Mouse (Mus musculus): ENCODE measurements around the gene Tekt3.
A peak's percentile ranks its signal among the peaks of the same experiment; 100 is the strongest.

The Tekt3 gene

GRCm38 (mm10) chr11:63059911-63060310, 1.5 kb upstream of the Tekt3 start:
- peak; percentile 10 for DNase-seq (ENCODE audit: low read depth)

- DNase-seq (ENCODE audit: low read depth), result no peak
Measured at GRCm38 (mm10) chr11:63066526-63066925, 5.1 kb downstream of the Tekt3 start.

- DNase-seq (ENCODE audit: low read depth), result no peak
Measured at GRCm38 (mm10) chr11:63070081-63070480, 8.6 kb downstream of the Tekt3 start.

GRCm38 (mm10) chr11:63084536-63084935, 23.1 kb downstream of the Tekt3 start:
- no peak for DNase-seq (ENCODE audit: low read depth)

GRCm38 (mm10) chr11:63088672-63089071, 27.2 kb downstream of the Tekt3 start:
- DNase-seq (ENCODE audit: low read depth), result no peak

- DNase-seq (ENCODE audit: low read depth), result no peak
Measured at GRCm38 (mm10) chr11:63090210-63090609, 28.8 kb downstream of the Tekt3 start.

GRCm38 (mm10) chr11:63090986-63091385, 29.5 kb downstream of the Tekt3 start:
- no peak for DNase-seq (ENCODE audit: low read depth)

GRCm38 (mm10) chr11:63092271-63092670, 30.8 kb downstream of the Tekt3 start:
- no peak for DNase-seq (ENCODE audit: low read depth)

GRCm38 (mm10) chr11:63093601-63094000, 32.1 kb downstream of the Tekt3 start:
- no peak for DNase-seq (ENCODE audit: low read depth)

- DNase-seq (ENCODE audit: low read depth), result no peak
Measured at GRCm38 (mm10) chr11:63094496-63094895, 33.0 kb downstream of the Tekt3 start.

- DNase-seq (ENCODE audit: low read depth), result no peak
Measured at GRCm38 (mm10) chr11:63098016-63098415, 36.6 kb downstream of the Tekt3 start.

GRCm38 (mm10) chr11:63099390-63099789, 37.9 kb downstream of the Tekt3 start:
- no peak for DNase-seq (ENCODE audit: low read depth)

GRCm38 (mm10) chr11:63103256-63103655, 41.8 kb downstream of the Tekt3 start:
- DNase-seq (ENCODE audit: low read depth), result no peak

GRCm38 (mm10) chr11:63104026-63104425, 42.6 kb downstream of the Tekt3 start:
- DNase-seq (ENCODE audit: low read depth), result no peak

GRCm38 (mm10) chr11:63109230-63109775, 47.8 kb downstream of the Tekt3 start:
- DNase-seq (ENCODE audit: low read depth), result no peak

- no peak for DNase-seq (ENCODE audit: low read depth)
Measured at GRCm38 (mm10) chr11:63110329-63110728, 48.9 kb downstream of the Tekt3 start.

- no peak for DNase-seq (ENCODE audit: low read depth)
Measured at GRCm38 (mm10) chr11:63114807-63115641, 53.6 kb downstream of the Tekt3 start.

GRCm38 (mm10) chr11:63116652-63117051, 55.2 kb downstream of the Tekt3 start:
- no peak for DNase-seq (ENCODE audit: low read depth)

- no peak for DNase-seq (ENCODE audit: low read depth)
Measured at GRCm38 (mm10) chr11:63117266-63117665, 55.8 kb downstream of the Tekt3 start.

GRCm38 (mm10) chr11:63119791-63120190, 58.3 kb downstream of the Tekt3 start:
- no peak for DNase-seq (ENCODE audit: low read depth)

- DNase-seq (ENCODE audit: low read depth), result no peak
Measured at GRCm38 (mm10) chr11:63122249-63122648, 60.8 kb downstream of the Tekt3 start.

- no peak for DNase-seq (ENCODE audit: low read depth)
Measured at GRCm38 (mm10) chr11:63122776-63123350, 61.4 kb downstream of the Tekt3 start.

GRCm38 (mm10) chr11:63124316-63124715, 62.9 kb downstream of the Tekt3 start:
- DNase-seq (ENCODE audit: low read depth), result no peak

Data from c-Kit-positive CD71-negative TER-119-negative erythroid progenitor cells, embryonic 14.5 days (primary cell).